Mouse (Mus musculus) ovary, postnatal 10 days (tissue): ENCODE results near the gene Pdzph1.

ENCODE experiments used
- DNase-seq: peaks from one replicate; pipeline ENCODE4 v3.0.0; 2022; ENCODE audit warnings: low spot score

Pdzph1 gene

DNA sequence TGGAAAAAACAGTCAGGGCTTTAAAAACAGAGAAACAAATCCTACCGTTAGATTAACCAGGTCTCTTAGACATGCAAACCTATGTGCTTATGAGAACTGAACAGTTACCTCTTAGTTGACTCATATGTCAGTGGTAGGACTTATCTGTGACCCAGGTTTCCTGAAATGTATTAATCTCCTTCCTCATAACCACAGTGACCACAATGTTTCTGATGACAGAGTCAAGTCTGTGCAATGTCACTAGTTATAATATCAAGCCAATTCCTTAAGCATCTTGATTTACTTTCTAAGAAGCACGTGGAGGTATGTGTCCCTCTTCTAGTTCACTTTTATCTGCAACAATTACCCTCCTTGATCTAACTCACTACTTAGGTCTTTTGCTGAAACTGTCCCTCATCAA lies 68.4 kb downstream of the Pdzph1 start:
- DNase-seq: no peak

DNA sequence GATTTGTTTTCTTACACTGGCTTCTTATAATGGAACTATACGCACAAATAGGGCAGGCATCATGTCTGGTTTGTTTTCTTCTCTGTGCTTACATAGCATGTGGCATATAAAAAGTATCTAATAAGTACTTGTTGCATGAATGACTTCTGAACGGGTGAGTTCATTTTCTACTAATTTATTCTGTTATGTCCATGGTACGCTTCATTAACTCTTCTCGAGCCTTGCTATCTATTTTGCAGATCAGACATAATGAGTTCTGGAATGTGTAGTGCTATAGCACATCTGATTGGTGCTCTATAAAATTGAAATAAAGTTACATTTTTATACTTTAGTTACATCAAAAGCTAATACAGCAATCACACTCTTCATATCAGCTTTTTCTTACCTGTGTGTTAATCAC lies 71.2 kb downstream of the Pdzph1 start:
- no peak for DNase-seq

GRCm38 (mm10) chr17:58919061-58919460 lies 72.1 kb downstream of the Pdzph1 start:
- DNase-seq: no peak

DNA sequence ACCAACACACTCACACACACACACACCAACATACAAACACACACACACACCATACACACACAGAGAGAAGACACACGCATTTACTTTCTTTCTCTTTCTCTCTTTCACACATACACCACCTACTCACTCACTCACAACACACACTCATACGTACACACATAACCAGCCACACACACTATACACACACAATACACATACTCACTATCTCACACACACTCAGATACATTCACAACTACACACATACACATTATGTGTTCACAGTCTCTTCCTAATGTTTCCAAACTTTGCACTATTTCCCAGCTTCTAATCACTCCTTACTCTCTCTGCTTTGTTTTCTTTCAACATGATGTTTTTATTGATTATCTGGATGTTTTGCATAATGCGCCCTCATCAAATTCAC lies 72.6 kb downstream of the Pdzph1 start:
- no peak for DNase-seq

DNA sequence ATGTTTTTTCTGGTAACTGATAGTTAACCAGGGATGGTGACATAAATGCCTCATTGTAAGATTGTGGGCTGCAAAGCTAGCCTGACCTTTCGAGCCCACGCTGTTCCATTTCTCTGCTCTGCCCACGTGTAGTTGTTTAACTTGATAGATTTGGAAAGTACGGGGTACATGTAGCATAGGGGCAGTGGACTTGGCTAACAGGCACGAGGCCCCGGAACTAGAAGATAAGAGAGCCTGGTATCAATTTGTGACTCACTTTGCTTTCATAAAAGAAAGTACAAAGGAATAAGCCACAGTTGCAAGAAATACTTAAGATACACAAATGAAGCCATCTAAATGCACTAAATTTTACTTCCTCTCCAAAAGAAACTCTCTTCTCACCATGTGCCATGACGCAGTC lies 79.6 kb downstream of the Pdzph1 start:
- DNase-seq: no peak

DNA sequence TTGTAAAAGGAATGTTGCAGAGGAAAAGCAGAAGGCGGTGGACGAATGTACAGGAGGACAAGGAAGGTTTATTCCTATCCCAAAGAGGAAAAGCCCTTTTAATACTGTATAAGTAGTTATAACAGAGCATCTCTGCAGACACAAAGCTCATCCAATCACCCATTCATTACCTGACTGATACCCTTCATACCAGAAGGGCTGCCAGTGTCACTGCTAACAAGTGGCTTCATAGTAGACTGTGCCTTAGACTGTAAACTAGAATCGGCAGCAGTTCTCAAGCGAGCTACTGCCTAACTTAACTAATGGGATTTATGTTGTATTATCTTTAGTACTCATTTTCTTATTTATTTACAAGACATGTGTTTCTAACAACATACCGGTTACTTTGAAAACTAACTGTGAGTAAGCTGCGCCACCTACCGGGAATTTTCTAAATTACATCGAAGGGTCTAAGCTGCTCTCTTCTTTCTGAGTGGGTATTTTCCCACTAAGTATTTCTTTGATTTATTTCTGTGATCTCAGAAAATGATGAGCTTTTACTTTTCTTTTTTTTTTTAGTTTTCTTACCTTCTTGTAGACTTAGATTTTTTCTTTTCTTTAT lies 82.0 kb downstream of the Pdzph1 start:
- DNase-seq: peak; percentile 21

DNA sequence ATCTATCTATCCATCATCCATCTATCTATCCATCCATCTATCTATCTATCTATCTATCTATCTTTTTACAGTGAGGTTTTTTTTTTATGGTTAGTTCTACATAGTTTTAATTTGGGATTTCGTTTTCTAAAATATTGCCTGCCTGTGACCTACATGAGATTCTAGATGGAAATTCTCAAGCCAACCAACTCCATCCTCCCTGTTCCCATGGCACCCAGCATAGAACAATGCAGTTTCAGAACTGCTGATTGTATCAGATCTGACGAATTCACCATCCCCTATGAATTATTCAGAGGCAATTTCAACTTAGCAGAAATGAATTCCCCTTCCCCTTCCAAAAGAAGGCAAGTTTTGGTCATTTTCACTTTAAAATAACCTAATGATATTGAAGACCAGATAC lies 85.2 kb downstream of the Pdzph1 start:
- no peak for DNase-seq

DNA sequence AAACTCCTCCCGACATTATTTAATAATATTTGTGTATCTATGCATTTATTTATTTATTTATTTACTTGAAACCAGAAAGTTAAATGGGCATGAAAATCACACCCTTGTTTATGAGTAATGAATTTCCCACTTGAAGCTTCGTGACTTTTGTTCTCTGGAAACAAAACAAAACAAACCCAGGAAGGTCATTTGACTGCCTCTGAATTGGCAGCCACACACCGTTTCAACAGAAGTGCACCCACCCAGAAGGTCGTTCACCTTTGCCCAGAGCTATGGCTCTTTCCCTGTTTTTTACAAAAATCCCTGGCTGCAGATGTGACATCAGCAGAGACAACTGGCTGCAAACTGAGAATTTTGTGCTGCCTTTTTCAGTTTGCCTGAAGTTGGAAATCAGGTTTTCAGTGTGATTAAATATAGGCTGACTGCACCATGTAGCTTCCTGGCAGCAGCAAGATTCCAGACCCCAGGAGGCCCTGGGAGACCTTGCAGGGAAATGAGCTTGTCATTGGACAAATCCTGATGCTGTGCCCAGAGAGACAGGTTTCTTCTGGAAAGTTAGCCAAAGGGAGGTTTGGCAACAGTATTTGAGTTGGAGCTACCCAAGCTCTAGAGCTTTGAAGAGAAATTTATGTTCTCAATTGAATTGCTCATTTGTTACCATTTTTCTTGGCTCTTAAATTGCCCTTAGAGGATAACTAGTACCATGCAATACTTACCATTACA lies 99.5 kb downstream of the Pdzph1 start:
- no peak for DNase-seq

GRCm38 (mm10) chr17:58889905-58890645 lies 101.1 kb downstream of the Pdzph1 start:
- DNase-seq: no peak

DNA sequence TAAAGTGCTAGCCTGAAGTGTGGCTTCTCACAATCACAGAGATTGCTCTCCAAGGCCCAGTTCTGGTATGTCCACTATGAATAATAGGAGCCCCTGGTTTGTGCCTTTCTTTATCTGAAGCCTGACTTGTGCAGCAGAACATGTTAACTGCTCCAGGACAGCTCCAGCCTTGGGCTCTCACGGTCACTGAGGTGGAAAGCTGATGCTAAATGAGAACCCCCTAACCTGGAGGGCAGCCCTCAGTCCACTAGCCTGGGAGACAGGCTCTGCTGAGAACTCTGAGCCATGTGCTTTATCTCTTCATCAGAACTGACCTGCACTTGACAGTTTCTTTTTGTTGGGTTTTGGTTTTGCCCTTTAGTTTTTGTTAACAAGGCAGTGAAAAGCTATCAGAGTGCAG lies 106.8 kb downstream of the Pdzph1 start:
- DNase-seq: no peak

- no peak for DNase-seq
Observed at GRCm38 (mm10) chr17:58873356-58873755, 117.8 kb downstream of the Pdzph1 start.

DNA sequence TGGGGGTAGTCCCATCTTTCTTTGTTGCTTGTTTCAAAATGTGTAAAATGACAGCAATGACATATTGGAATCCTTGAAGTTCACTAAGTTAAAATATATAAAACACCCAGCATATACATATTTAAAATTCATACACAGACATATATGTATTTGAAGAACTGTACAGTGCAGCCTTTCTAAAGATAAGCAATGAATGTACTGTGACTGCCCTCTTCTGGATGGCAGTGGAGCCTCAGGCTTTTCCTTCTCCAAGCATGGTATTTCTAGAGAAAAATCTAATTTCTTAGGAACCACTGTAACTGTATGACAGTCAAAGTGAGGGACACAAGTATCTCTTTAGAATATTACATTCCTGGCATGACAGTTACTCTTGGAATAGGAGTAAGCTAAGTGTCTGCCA lies 120.4 kb downstream of the Pdzph1 start:
- no peak for DNase-seq
